Mouse (Mus musculus) liver, adult 2 months (tissue): ENCODE data around the gene Zfp704.

Experiments used
- CTCF ChIP-seq: fragments of 200-500 bp; IDR thresholded peaks from 2 replicates; pipeline ENCODE4 v1.5.1; 2011; ENCODE audit warnings: low read depth, low read length, control low read depth
- POLR2A ChIP-seq: fragments of 200-500 bp; IDR thresholded peaks from 2 replicates; pipeline ENCODE4 v1.6.1; 2011; ENCODE audit warnings: low read length, control low read depth; ENCODE audit not compliant: insufficient read depth; ENCODE audit errors: extremely low read depth

DNA sequence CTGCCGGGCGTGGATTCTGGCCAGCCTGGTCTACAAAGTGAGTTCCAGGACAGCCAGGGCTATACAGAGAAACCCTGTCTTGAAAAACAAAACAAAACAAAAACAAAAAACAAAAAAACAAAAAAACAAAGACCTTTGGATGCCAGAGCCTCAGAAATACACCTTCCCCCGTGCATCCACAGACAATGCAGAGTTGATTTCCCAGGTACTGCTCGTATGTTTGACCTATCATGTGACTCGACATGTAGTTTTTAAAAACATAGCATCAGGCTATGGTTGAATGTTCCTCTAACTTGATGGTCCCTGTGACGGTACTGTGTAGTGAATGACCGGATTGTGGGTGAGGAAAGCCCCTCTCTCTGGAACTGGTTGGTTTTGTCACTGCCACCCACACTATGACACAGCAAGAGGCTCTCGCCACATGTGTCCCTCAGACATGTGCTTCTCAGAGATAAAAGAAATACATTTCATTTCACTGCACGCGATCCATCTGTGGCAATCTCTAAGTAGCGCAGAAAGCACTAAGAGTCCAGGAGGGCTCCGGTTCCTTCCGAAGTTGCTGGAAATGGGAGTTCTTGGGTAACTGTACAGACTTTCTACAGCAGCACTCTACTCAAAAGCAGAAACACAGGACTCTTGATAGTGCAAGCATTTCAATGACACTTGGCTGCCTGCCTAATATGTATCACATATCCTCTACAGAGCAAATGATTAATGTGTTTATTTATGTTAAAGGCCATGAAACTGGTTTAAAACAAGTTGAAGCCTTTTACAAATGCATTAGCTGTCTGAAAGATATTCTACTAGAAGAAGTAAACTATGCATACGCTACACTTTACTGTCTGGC lies 28.7 kb downstream of the Zfp704 start:
- TF ChIP-seq CTCF: no peak
- TF ChIP-seq POLR2A: no peak
